Mouse (Mus musculus): ENCODE results near the gene Cntln. TPM values are rescaled to one million over a fixed set of nuclear protein-coding genes. Genes with fewer than 3 reads are reported as not detected.

The Cntln gene
- polyA plus RNA-seq, 1 experiment from 2014 or later: 5.0 TPM

DNA sequence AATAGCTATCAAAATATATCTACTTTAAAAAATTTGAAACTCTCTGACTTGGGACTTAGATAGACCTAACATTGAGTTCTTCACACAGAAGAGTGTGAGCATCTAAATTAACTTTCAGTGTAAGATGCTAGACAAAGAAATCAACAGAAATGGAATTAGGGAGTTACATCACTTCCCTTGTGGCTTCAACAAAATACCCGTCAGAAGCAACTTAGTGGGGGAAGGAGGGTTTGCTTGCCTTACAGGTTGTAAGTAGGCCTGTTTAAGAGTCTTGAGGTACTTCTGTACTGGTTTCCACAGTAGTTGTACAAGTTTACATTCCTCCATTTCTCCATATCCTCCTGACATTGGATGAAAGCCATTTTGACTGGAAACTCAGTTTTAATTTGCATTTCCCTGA lies 222.3 kb downstream of the Cntln start:
- Histone ChIP-seq H3K27me3 (replicated peaks; ENCODE audit: control insufficient read depth, insufficient read depth, low read length) (no peaks in the 10 kb centered on the region), H3K4me1 (replicated peaks; ENCODE audit: control insufficient read depth, insufficient read depth, low read length) (no peaks in the 10 kb centered on the region), H3K9me3 (ENCODE audit: control insufficient read depth, low read length) (no peaks in the 10 kb centered on the region), H3K4me3 (replicated peaks; ENCODE audit: low read length) (no peak overlapping the region), H3K4me2 (ENCODE audit: low read length) (no peak overlapping the region), H3K9ac (replicated peaks; ENCODE audit: low read depth, low read length) (no peak overlapping the region), H3K27ac (ENCODE audit: low read length) (no peak overlapping the region), H3K36me3 (ENCODE audit: control insufficient read depth, insufficient read depth) (no peaks in the 10 kb centered on the region)
- 82% methylated on average over 1 of the region's 1 CpGs for WGBS
- no peak for ATAC-seq

DNA sequence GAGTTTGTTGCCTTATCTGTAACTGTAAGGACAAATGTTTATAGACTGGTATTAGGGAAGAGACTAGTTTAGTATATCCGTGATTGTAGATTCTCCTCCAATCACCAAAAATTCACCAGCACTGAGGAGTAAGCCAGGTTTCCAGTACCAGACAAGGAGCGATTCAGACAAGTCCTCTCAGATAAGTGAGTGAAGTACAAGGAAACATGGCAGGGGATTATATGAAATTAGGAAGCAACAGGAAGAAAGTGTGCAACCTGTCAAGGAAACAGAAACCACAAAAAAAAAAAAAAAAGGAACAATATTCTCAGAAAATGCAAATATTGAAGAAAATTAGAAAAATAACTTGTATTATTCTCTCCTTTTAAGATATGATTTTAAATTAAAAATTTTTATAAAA lies 222.9 kb downstream of the Cntln start:
- H3K27ac ChIP-seq (ENCODE audit: low read length): no peak overlapping the region
- no peaks in the 10 kb centered on the region for H3K27me3 ChIP-seq (replicated peaks; ENCODE audit: control insufficient read depth, insufficient read depth, low read length)
- no peaks in the 10 kb centered on the region for H3K36me3 ChIP-seq (ENCODE audit: control insufficient read depth, insufficient read depth)
- no peak for ATAC-seq
- H3K4me1 ChIP-seq (replicated peaks; ENCODE audit: control insufficient read depth, insufficient read depth, low read length): no peaks in the 10 kb centered on the region
- WGBS: 91% methylated on average over 2 of the region's 2 CpGs
- no peak overlapping the region for H3K9ac ChIP-seq (replicated peaks; ENCODE audit: low read depth, low read length)
- no peak overlapping the region for H3K4me2 ChIP-seq (ENCODE audit: low read length)
- no peaks in the 10 kb centered on the region for H3K9me3 ChIP-seq (ENCODE audit: control insufficient read depth, low read length)
- no peak overlapping the region for H3K4me3 ChIP-seq (replicated peaks; ENCODE audit: low read length)

DNA sequence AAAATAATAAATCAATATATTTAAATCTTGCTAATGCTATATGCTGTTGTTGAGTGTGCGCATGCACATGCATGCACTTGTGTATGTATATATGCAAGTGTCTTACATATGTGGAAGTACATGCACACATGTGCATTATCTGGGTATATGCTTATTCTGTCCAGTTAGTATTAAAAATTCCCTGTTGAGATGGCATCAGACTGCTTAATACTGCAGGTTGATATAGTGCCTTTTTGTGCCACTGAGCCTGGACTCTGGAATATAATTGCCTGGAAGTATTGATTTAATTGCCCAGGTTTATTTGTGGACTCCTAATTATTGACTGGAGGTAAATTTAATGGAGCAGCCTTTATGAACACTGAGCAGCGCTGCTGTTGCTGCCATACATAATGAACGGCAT lies 236.2 kb downstream of the Cntln start:
- Histone ChIP-seq H3K4me1 (replicated peaks; ENCODE audit: control insufficient read depth, insufficient read depth, low read length) (no peaks in the 10 kb centered on the region), H3K9ac (replicated peaks; ENCODE audit: low read depth, low read length) (no peak overlapping the region), H3K4me2 (ENCODE audit: low read length) (no peak overlapping the region), H3K27me3 (replicated peaks; ENCODE audit: control insufficient read depth, insufficient read depth, low read length) (no peaks in the 10 kb centered on the region), H3K27ac (ENCODE audit: low read length) (no peak overlapping the region), H3K9me3 (ENCODE audit: control insufficient read depth, low read length) (no peaks in the 10 kb centered on the region), H3K36me3 (ENCODE audit: control insufficient read depth, insufficient read depth) (no peaks in the 10 kb centered on the region), H3K4me3 (replicated peaks; ENCODE audit: low read length) (no peak overlapping the region)
- 74% methylated on average over 3 of the region's 3 CpGs for WGBS
- no peak for ATAC-seq

DNA sequence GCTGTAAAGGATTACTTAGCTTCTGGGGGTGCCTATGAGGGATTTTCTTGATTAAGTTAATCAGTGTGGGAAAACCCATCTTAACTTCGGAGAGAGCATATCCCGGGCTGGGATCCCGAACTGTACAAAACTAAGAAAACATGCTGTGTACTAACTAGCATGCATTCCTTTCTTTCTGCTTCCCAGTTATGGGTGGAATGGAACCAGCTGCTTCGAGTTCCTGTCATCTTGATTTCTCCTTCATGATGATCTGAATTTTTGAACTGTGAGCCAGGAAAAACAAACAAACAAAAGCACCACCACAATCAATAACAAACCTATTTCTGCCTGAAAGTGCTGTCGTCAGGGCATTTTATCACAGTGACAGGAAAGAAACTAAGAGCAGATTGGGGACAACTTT lies 265.6 kb downstream of the Cntln start:
- Histone ChIP-seq H3K36me3 (ENCODE audit: control insufficient read depth, insufficient read depth) (no peaks in the 10 kb centered on the region), H3K9me3 (ENCODE audit: control insufficient read depth, low read length) (no peaks in the 10 kb centered on the region), H3K9ac (replicated peaks; ENCODE audit: low read depth, low read length) (no peak overlapping the region), H3K27ac (ENCODE audit: low read length) (no peak overlapping the region), H3K4me3 (replicated peaks; ENCODE audit: low read length) (no peak overlapping the region), H3K27me3 (replicated peaks; ENCODE audit: control insufficient read depth, insufficient read depth, low read length) (no peaks in the 10 kb centered on the region), H3K4me1 (replicated peaks; ENCODE audit: control insufficient read depth, insufficient read depth, low read length) (no peaks in the 10 kb centered on the region), H3K4me2 (ENCODE audit: low read length) (no peak overlapping the region)
- no peak for ATAC-seq
- 83% methylated on average over 5 of the region's 5 CpGs for WGBS

DNA sequence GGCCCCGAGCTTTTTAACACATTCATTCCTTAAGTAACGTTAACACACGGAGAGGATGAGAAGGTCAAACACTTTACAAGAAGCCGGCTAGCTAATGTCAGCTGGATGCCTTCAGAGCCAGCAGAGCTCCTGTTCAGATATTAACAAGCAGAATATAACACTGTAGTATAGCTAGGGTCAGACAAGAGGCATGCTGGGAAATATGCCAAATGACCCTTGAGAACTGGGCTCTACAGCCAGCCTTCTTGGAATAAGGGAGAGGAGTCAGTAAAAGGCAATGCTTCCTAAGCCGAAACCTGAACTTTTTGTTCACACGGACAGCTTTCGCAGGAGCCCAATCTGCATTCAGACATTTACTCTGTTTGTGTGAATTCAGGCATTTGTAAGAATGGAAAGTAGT lies 267.8 kb downstream of the Cntln start:
- ATAC-seq: no peak
- Histone ChIP-seq H3K9me3 (ENCODE audit: control insufficient read depth, low read length) (no peaks in the 10 kb centered on the region), H3K4me2 (ENCODE audit: low read length) (no peak overlapping the region), H3K36me3 (ENCODE audit: control insufficient read depth, insufficient read depth) (no peaks in the 10 kb centered on the region), H3K27ac (ENCODE audit: low read length) (no peak overlapping the region), H3K4me3 (replicated peaks; ENCODE audit: low read length) (no peak overlapping the region), H3K9ac (replicated peaks; ENCODE audit: low read depth, low read length) (no peak overlapping the region), H3K4me1 (replicated peaks; ENCODE audit: control insufficient read depth, insufficient read depth, low read length) (no peaks in the 10 kb centered on the region), H3K27me3 (replicated peaks; ENCODE audit: control insufficient read depth, insufficient read depth, low read length) (no peaks in the 10 kb centered on the region)
- WGBS: 87% methylated on average over 7 of the region's 7 CpGs

DNA sequence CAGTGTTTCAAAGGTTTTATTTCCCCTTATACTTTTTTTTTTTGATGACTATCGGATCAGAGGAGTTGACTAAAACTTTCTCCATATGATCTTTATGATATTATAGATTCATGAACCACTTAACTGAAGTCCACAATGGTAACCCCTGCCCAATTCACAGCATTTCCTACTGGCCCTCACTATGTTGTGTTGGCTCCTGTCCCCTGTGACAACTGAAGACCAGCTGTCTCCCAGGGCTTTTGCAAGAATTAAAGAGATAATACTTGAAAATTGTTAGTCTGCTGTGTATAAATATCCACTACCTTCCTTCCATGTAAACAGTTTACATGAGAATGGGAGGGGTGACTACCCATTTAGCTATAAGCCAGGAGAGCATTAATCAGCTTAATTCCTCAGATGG lies 270.3 kb downstream of the Cntln start:
- no peak for ATAC-seq
- 90% methylated on average over 1 of the region's 1 CpGs for WGBS
- Histone ChIP-seq H3K4me2 (ENCODE audit: low read length) (no peak overlapping the region), H3K27ac (ENCODE audit: low read length) (no peak overlapping the region), H3K9ac (replicated peaks; ENCODE audit: low read depth, low read length) (no peak overlapping the region), H3K4me3 (replicated peaks; ENCODE audit: low read length) (no peak overlapping the region), H3K36me3 (ENCODE audit: control insufficient read depth, insufficient read depth) (no peaks in the 10 kb centered on the region), H3K4me1 (replicated peaks; ENCODE audit: control insufficient read depth, insufficient read depth, low read length) (no peaks in the 10 kb centered on the region), H3K9me3 (ENCODE audit: control insufficient read depth, low read length) (no peaks in the 10 kb centered on the region), H3K27me3 (replicated peaks; ENCODE audit: control insufficient read depth, insufficient read depth, low read length) (no peaks in the 10 kb centered on the region)

DNA sequence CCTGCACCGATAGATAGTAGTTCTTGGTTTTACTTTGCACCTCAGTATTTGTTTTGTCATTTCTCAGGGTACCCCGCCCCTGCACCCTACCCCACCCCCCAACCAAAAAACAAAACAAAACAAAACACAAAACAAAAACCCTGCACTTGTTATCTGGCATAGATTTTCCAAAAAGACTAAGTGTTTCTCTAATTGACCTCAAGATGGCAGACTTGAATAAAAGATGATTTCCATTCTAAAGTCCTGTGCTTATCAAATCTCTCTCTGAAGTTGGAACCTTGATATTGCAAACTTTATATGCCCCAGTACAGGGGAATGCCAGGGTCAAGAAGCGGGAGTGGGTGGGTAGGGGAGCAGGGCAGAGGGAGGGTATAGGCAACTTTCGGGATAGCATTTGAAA lies 277.0 kb downstream of the Cntln start:
- no peak for ATAC-seq
- H3K9ac ChIP-seq (replicated peaks; ENCODE audit: low read depth, low read length): no peak overlapping the region
- peaks cover 2% of the 10 kb centered on the region; the same call in 1 of the 2 replicates for H3K4me1 ChIP-seq (replicated peaks; ENCODE audit: control insufficient read depth, insufficient read depth, low read length)
- H3K9me3 ChIP-seq (ENCODE audit: control insufficient read depth, low read length): no peaks in the 10 kb centered on the region
- H3K27me3 ChIP-seq (replicated peaks; ENCODE audit: control insufficient read depth, insufficient read depth, low read length): no peaks in the 10 kb centered on the region; the same call in 1 of the 2 replicates
- H3K36me3 ChIP-seq (ENCODE audit: control insufficient read depth, insufficient read depth): no peaks in the 10 kb centered on the region
- no peak overlapping the region for H3K4me2 ChIP-seq (ENCODE audit: low read length)
- WGBS: 69% methylated on average over 4 of the region's 4 CpGs
- no peak overlapping the region for H3K4me3 ChIP-seq (replicated peaks; ENCODE audit: low read length)
- no peak overlapping the region for H3K27ac ChIP-seq (ENCODE audit: low read length)

DNA sequence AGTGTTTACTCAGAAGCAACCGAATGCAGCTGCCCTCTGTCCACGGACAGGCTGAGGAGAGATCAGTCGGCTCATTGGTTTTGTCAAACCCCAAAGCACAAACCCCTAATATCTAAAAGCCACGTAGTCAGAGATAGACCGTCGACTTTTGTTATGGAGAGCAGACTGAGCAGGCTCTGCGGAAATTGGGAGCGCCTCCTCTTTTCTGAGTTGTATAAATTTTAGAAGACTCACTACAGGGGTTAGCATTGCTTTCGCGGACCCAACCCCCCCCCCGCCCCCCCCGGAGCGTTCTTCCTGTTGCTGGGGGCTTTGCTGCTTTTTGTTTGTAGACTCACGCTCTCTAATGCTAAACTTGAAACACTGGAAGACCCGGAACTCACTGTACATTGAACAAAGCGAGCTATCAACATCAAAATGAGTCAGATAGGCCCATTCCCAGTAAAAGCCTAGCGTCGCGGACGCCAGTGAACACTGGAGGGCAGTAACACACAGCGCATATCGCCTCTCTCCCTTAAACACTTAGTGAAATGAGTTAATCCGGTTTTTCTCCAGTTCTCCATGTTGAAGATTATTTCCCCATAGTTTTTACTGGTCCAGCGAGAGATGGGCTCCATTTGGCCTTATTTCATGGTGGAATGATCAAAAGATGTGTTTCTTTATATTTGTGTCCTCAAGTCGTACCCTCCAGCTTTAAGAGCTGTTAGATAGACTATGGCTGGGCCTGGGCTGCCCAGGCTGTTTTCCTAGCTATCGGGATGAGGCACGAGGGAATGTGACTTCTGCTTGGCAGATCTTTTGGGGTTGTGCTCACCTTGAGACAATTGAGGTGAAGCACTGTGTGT lies 278.6 kb downstream of the Cntln start:
- Histone ChIP-seq H3K9me3 (ENCODE audit: control insufficient read depth, low read length) (no peaks in the 10 kb centered on the region), H3K36me3 (ENCODE audit: control insufficient read depth, insufficient read depth) (no peaks in the 10 kb centered on the region), H3K4me2 (ENCODE audit: low read length) (no peak overlapping the region), H3K4me1 (replicated peaks; ENCODE audit: control insufficient read depth, insufficient read depth, low read length) (peaks cover 2% of the 10 kb centered on the region; the same call in 1 of the 2 replicates), H3K27me3 (replicated peaks; ENCODE audit: control insufficient read depth, insufficient read depth, low read length) (no peaks in the 10 kb centered on the region; the same call in 1 of the 2 replicates), H3K9ac (replicated peaks; ENCODE audit: low read depth, low read length) (no peak overlapping the region), H3K4me3 (replicated peaks; ENCODE audit: low read length) (no peak overlapping the region), H3K27ac (ENCODE audit: low read length) (no peak overlapping the region)
- WGBS: 26% methylated on average over 27 of the region's 27 CpGs
- peak; percentile 96 for ATAC-seq

DNA sequence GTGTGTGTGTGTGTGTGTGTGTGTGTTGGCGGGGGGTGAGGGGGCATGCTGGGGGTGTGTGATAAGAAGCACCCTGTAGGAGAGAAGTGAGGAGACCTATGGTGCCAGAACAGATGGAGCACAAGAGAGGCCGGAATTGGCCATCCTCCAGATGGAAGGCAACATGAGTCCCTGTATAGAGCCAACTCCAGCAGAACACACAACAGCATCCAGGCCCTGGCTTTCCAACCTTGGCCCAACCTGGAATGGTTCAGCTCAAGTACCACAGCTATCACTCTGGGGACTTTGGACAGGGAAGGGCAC lies 279.2 kb downstream of the Cntln start:
- ATAC-seq: peak; percentile 21; the same call in 1 of the 2 replicates
- Histone ChIP-seq H3K27ac (ENCODE audit: low read length) (no peak overlapping the region), H3K4me1 (replicated peaks; ENCODE audit: control insufficient read depth, insufficient read depth, low read length) (peaks cover 2% of the 10 kb centered on the region; the same call in 1 of the 2 replicates), H3K9ac (replicated peaks; ENCODE audit: low read depth, low read length) (no peak overlapping the region), H3K4me3 (replicated peaks; ENCODE audit: low read length) (no peak overlapping the region), H3K9me3 (ENCODE audit: control insufficient read depth, low read length) (no peaks in the 10 kb centered on the region), H3K4me2 (ENCODE audit: low read length) (no peak overlapping the region), H3K36me3 (ENCODE audit: control insufficient read depth, insufficient read depth) (no peaks in the 10 kb centered on the region), H3K27me3 (replicated peaks; ENCODE audit: control insufficient read depth, insufficient read depth, low read length) (no peaks in the 10 kb centered on the region; the same call in 1 of the 2 replicates)
- 94% methylated on average over 2 of the region's 2 CpGs for WGBS

Measured in forebrain, embryonic 16.5 days (tissue).